In the genomic region with DNA sequence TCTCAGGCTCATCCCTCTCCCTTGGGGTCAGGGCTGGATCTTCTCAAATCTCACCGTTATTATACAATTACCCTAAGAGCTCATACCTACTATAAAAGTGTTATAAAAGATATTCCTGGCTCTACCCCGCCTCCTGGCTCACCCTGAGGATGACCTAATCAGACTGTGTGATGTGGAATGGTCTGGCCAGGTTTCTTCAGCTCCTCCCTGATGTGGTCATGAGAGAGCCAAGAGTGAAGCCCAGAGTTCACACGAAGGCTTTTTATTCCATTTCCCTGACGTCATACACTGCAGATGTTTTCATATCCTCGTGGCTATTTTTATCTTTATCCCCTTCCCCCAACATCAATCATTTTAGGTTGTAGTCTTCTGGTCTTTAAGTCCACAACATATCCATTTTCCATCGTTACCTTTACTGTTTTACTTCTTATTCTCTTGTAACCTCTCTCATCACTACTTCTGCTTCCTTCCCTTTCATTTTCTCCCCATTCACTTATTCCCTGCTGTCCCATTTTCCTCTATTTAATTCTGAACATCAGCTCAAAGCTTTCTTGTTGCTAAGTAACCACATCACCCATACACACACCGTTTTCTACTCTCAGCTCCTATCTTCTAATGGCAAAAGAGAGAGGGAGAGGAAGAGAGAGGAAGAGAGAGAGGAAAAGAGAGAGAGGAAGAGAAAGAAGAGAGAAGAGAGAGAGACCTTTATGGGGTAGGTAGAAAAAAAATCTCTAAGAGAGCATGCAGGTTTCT, we compare ENCODE assay signal across 10 mouse cellular contexts. TPM values are rescaled to one million over a fixed set of nuclear protein-coding genes. Genes with fewer than 3 reads are reported as not detected.
DNase-seq lines count a peak whose midpoint lies in the region; ATAC-seq and TF ChIP-seq lines count a peak whose summit lies in the region.
"Had no signal": no experiment of that assay in that cellular context is flagged by ENCODE, and none has a peak within 500 bp of the region (broad histone marks: within the 10 kb centered on the region; RNA-seq: fewer than 3 reads in every experiment).

No protein-coding gene starts in this region.

- peak; percentile 52 to 78 for DNase-seq in heart, adult 18-20 months
- DNase-seq in heart, embryonic 10.5 days (ENCODE audit: low spot score) = no peak
- DNase-seq in B cell, adult 2 months = peak; percentile 21 to 26
- DNase-seq in forebrain, postnatal 0 days = no peak
- peak; percentile 50 for DNase-seq in heart, postnatal 4 days
- no peak for DNase-seq in layer of hippocampus, adult 11-12 months (ENCODE audit: low spot score)
- no peak for DNase-seq in cerebellum, adult 18-20 months
- DNase-seq in layer of hippocampus, adult 2 months (ENCODE audit: low spot score in 2 of 2) = no peak
- DNase-seq: cerebellum, postnatal 25 days had no signal

- H3K4me3 ChIP-seq in heart, embryonic 10.5 days = no peak overlapping the region
- no peak overlapping the region for H3K4me3 ChIP-seq in forebrain, postnatal 0 days (ENCODE audit: low read depth, low read length)
- H3K4me3 ChIP-seq in layer of hippocampus, adult 2 months = no peak overlapping the region

- 66% methylated on average over 7 of the region's 7 CpGs for WGBS in heart, embryonic 10.5 days
- 55% methylated on average over 7 of the region's 7 CpGs for WGBS in forebrain, postnatal 0 days

- H3K9me3 ChIP-seq in heart, embryonic 10.5 days = no peaks in the 10 kb centered on the region
- H3K9me3 ChIP-seq in forebrain, postnatal 0 days (ENCODE audit: low read length) = no peaks in the 10 kb centered on the region

- ATAC-seq in forebrain, postnatal 0 days = peak; percentile 54
- ATAC-seq: intestine, postnatal 0 days had no signal

- H3K27ac ChIP-seq in heart, embryonic 10.5 days = no peak overlapping the region
- H3K27ac ChIP-seq in forebrain, postnatal 0 days (ENCODE audit: low read depth, low read length) = 0 out of 2 replicates have a peak overlapping the region, but pooled peaks have one; percentile 41
- H3K27ac ChIP-seq in layer of hippocampus, adult 2 months = no peak overlapping the region; the same call in 1 of the 2 replicates

- H3K9ac ChIP-seq in forebrain, postnatal 0 days = no peak overlapping the region

- TF ChIP-seq CTCF in forebrain, postnatal 0 days (IDR thresholded peaks at IDR 0.05; ENCODE audit: low read depth) = no peak
- TF ChIP-seq CTCF in layer of hippocampus, adult 2 months (conservative IDR thresholded peaks at IDR 0.05) = no peak

- peaks cover 15% of the 10 kb centered on the region for H3K4me1 ChIP-seq in heart, embryonic 10.5 days
- H3K4me1 ChIP-seq in forebrain, postnatal 0 days (ENCODE audit: insufficient read depth) = peaks cover 15% of the 10 kb centered on the region

- H3K4me2 ChIP-seq in forebrain, postnatal 0 days (ENCODE audit: low read depth) = no peak overlapping the region

- no peaks in the 10 kb centered on the region for H3K27me3 ChIP-seq in heart, embryonic 10.5 days (ENCODE audit: insufficient read depth, poor library complexity, severe bottlenecking)
- H3K27me3 ChIP-seq in forebrain, postnatal 0 days (ENCODE audit: insufficient read depth, low read length) = no peaks in the 10 kb centered on the region

- no peaks in the 10 kb centered on the region for H3K36me3 ChIP-seq in heart, embryonic 10.5 days
- H3K36me3 ChIP-seq in forebrain, postnatal 0 days (ENCODE audit: insufficient read depth) = no peaks in the 10 kb centered on the region

RNA-seq across cellular contexts. Expression of gene Cep85l, which starts 49.1 kb away (rescaled TPM):
- 10 to 100 TPM; 13.5 TPM for total RNA-seq in heart, adult 18-20 months (2021)
- polyA plus RNA-seq in heart, embryonic 10.5 days (2016; fragmentation: Nextera tagmentation; extraction: Ambion mirVana) = 3.1 and 4.4 TPM in 2 replicates
- 12.7 and 18.2 TPM in 2 replicates for total RNA-seq in forebrain, postnatal 0 days (2014; rRNA removed)
- polyA plus RNA-seq in forebrain, postnatal 0 days (2015; fragmentation: Nextera tagmentation; extraction: Ambion mirVana) = 4.9 and 6.9 TPM in 2 replicates
- 10 to 100 TPM; 21.1 to 21.5 TPM for total RNA-seq in heart, postnatal 4 days (2021)
- 10 to 100 TPM; 22.8 to 25.1 TPM for total RNA-seq in layer of hippocampus, adult 2 months (2021)

Comparison
In these comparisons a context has a peak if more than half of its experiments do, and no peak if none do; other contexts are left out.
1. DNase-seq: peak in heart, adult 18-20 months (2 of 2), B cell, adult 2 months (2 of 2) and heart, postnatal 4 days (single experiment); none in heart, embryonic 10.5 days (single experiment), forebrain, postnatal 0 days (single experiment), layer of hippocampus, adult 11-12 months (single experiment), cerebellum, adult 18-20 months (0 of 2) and layer of hippocampus, adult 2 months (0 of 2).